Comparison of ENCODE assay signal across 8 mouse cellular contexts in the genomic region with DNA sequence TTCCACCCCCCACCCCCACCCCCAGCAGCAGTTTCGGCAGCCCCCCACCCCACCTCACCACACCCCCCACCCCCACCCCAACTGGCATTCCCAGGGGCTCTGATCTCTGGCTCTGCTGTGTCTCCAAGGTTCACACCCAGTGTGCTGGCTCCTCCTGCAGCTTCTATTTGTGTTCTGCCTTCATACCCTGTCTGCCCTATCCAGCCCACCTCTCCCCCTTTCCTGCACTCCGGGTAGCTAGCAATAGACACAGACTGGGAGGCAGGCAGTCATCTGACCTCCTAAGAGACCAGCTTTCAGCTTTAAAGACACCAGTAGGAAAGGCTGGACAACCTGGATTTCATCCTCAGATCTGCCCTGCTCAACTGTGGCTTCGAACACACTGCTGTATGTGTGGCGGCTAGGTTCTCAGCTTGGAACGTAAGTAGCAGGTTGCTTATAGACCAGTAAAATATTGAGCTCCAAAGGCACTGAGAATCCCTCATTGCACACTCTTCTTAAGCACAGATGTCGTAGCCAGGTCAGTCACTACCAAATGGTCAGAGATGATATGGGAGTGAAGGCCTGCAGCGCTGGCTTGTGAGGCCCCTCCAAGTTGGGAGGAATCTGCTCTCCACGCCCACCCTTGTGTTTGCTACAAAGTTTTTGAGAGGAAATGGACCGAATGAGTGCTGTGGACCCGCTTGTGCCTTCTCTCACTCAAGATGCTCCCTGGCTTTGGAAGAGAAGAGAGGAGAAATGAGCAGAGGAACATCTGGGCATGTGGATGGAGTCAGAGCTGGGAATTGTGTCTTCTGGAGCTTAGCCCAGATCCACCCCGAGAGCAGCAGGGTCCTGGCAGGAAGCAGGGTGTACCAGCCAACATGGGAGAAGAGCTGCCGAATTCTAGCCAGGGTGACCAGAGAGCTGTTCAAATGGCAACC.
DNase-seq lines count a peak whose midpoint lies in the region; ATAC-seq lines count a peak whose summit lies in the region.

No protein-coding gene starts in this region.

- DNase-seq in embryo, embryonic 10 days (ENCODE audit: low spot score) = peak; percentile 50
- no peak for DNase-seq in embryo, embryonic 9.5 days (ENCODE audit: extremely low spot score)
- no peak for DNase-seq in forebrain, embryonic 10.5 days (ENCODE audit: extremely low spot score, low spot score)
- DNase-seq in hindbrain, embryonic 10.5 days (ENCODE audit: low spot score) = no peak
- DNase-seq in right cerebral cortex, postnatal 36 days (ENCODE audit: low spot score in 2 of 2) = no peak
- no peak for DNase-seq in adrenal gland, postnatal 14 days

- peaks cover 49% of the 10 kb centered on the region for H3K27me3 ChIP-seq in forebrain, embryonic 10.5 days (ENCODE audit: poor library complexity, severe bottlenecking)
- peaks cover 17% of the 10 kb centered on the region for H3K27me3 ChIP-seq in hindbrain, embryonic 10.5 days (ENCODE audit: insufficient read depth, poor library complexity, severe bottlenecking)
- peaks cover 4% of the 10 kb centered on the region; the same call in 1 of the 2 replicates for H3K27me3 ChIP-seq in midbrain, embryonic 15.5 days (replicated peaks)

- peak overlapping the region; percentile 68 for H3K27ac ChIP-seq in forebrain, embryonic 10.5 days
- H3K27ac ChIP-seq in hindbrain, embryonic 10.5 days = peak overlapping the region; percentile 76
- no peak overlapping the region for H3K27ac ChIP-seq in midbrain, embryonic 15.5 days

- peak; percentile 72 for ATAC-seq in midbrain, embryonic 15.5 days (replicated peaks)
- ATAC-seq in inflammation-experienced regulatory T-cells, adult 6 months = no peak

- peak overlapping the region; percentile 38 for H3K4me3 ChIP-seq in forebrain, embryonic 10.5 days
- H3K4me3 ChIP-seq in hindbrain, embryonic 10.5 days = peak overlapping the region; percentile 42
- no peak overlapping the region for H3K4me3 ChIP-seq in midbrain, embryonic 15.5 days

- 56% methylated on average over 12 of the region's 12 CpGs for WGBS in forebrain, embryonic 10.5 days
- 52% methylated on average over 12 of the region's 12 CpGs for WGBS in hindbrain, embryonic 10.5 days
- 65% methylated on average over 12 of the region's 12 CpGs for WGBS in midbrain, embryonic 15.5 days

- peak overlapping the region; percentile 45 for H3K4me2 ChIP-seq in midbrain, embryonic 15.5 days

- no peaks in the 10 kb centered on the region for H3K9me3 ChIP-seq in forebrain, embryonic 10.5 days
- H3K9me3 ChIP-seq in hindbrain, embryonic 10.5 days = no peaks in the 10 kb centered on the region
- H3K9me3 ChIP-seq in midbrain, embryonic 15.5 days = no peaks in the 10 kb centered on the region

- no peak overlapping the region for H3K9ac ChIP-seq in midbrain, embryonic 15.5 days

- H3K4me1 ChIP-seq in forebrain, embryonic 10.5 days = peaks cover 35% of the 10 kb centered on the region
- H3K4me1 ChIP-seq in hindbrain, embryonic 10.5 days (replicated peaks) = peaks cover 26% of the 10 kb centered on the region
- peaks cover 12% of the 10 kb centered on the region for H3K4me1 ChIP-seq in midbrain, embryonic 15.5 days

- no peaks in the 10 kb centered on the region for H3K36me3 ChIP-seq in forebrain, embryonic 10.5 days (replicated peaks)
- no peaks in the 10 kb centered on the region for H3K36me3 ChIP-seq in hindbrain, embryonic 10.5 days
- no peaks in the 10 kb centered on the region for H3K36me3 ChIP-seq in midbrain, embryonic 15.5 days (replicated peaks)
